Mouse (Mus musculus) heart, embryonic 14.5 days (tissue): Measurements from ENCODE around the gene Eif4g3. TPM values are rescaled to one million over a fixed set of nuclear protein-coding genes. Genes with fewer than 3 reads are reported as not detected.

Source experiments
- ATAC-seq: fragments of 200-750 bp; cut with Nextera tagmentation; 2 replicates; pipeline ENCODE4 v1.8.0; 2017; ENCODE audit warnings: low read depth, moderate TSS enrichment; ENCODE audit not compliant: insufficient number of reproducible peaks, insufficient read depth, low FRiP score
- H3K27ac ChIP-seq, 2 experiments: fragments of 200-500 bp in 1 of 2; fragments of 300-500 bp in 1 of 2; sonication (generic) in 1 of 2; replicated peaks in 1 of 2; 2 replicates each; pipeline ENCODE4 v1.5.1; 2012 to 2014; ENCODE audit warnings: low read depth in 2 of 2, low read length in 2 of 2, control low read depth in 1 of 2, mild to moderate bottlenecking in 1 of 2, mixed read lengths in 1 of 2; ENCODE audit not compliant: control insufficient read depth in 1 of 2, insufficient read depth in 1 of 2
- H3K27me3 ChIP-seq: fragments of 300-500 bp; sonication (generic); 2 replicates; pipeline ENCODE4 v1.6.1; 2014; ENCODE audit warnings: mild to moderate bottlenecking, low read length, control low read depth; ENCODE audit not compliant: control insufficient read depth, insufficient read depth
- H3K36me3 ChIP-seq: fragments of 300-500 bp; sonication (generic); 2 replicates; pipeline ENCODE4 v1.6.1; 2014; ENCODE audit warnings: mild to moderate bottlenecking, control low read depth, low read length, mixed read lengths; ENCODE audit not compliant: control insufficient read depth, insufficient read depth
- H3K4me1 ChIP-seq, 2 experiments: fragments of 200-500 bp in 1 of 2; fragments of 300-500 bp in 1 of 2; sonication (generic) in 1 of 2; 2 replicates each; pipeline ENCODE4 v1.6.1; 2012 to 2014; ENCODE audit warnings: low read length in 2 of 2, control low read depth in 1 of 2, mixed read lengths in 1 of 2; ENCODE audit not compliant: control insufficient read depth in 2 of 2, insufficient read depth in 2 of 2
- H3K4me2 ChIP-seq: fragments of 300-500 bp; sonication (generic); 2 replicates; pipeline ENCODE4 v1.6.1; 2014; ENCODE audit warnings: mild to moderate bottlenecking, low read length
- H3K4me3 ChIP-seq, 2 experiments: fragments of 200-500 bp in 1 of 2; fragments of 300-500 bp in 1 of 2; sonication (generic) in 1 of 2; 2 replicates each; pipeline ENCODE4 v1.5.1; 2012 to 2014; ENCODE audit warnings: low read length in 2 of 2, mild to moderate bottlenecking in 2 of 2, control low read depth in 1 of 2, low read depth in 1 of 2, moderate library complexity in 1 of 2; ENCODE audit not compliant: control insufficient read depth in 1 of 2, insufficient read depth in 1 of 2
- H3K9ac ChIP-seq: fragments of 300-500 bp; sonication (generic); 2 replicates; pipeline ENCODE4 v1.6.1; 2014; ENCODE audit warnings: mild to moderate bottlenecking, low read length
- H3K9me3 ChIP-seq: fragments of 300-500 bp; sonication (generic); 2 replicates; pipeline ENCODE4 v1.6.1; 2016; ENCODE audit warnings: low read length, control low read depth; ENCODE audit not compliant: control insufficient read depth
- whole genome bisulfite sequencing: fragments of 180-500 bp; shearing (Covaris S2); extraction: QIAGEN DNeasy Blood & Tissue Kit; methylation state at CpG from one replicate; pipeline ENCODE4 v1.1.7; 2014; 5-methylcytosine and 5-hydroxymethylcytosine counted together
- polyA plus RNA-seq: library from polyadenylated mRNA; unstranded; fragments of >200 nt; fragmentation: Nextera tagmentation; extraction: Ambion mirVana; gene quantifications from 2 replicates; pipeline ENCODE4 v1.2.1, GENCODE M21; 2014

Eif4g3 gene
- polyA plus RNA-seq, 1 experiment from 2014 or later = 24.9 TPM

GRCm38 (mm10) chr4:138149977-138150376 lies 157.2 kb downstream of the Eif4g3 start:
- H3K4me1 ChIP-seq = no peaks in the 10 kb centered on the region
- H3K27ac ChIP-seq = no peak overlapping the region
- H3K4me3 ChIP-seq = no peak overlapping the region
- 83% methylated on average over 4 of the region's 4 CpGs for WGBS
- H3K4me2 ChIP-seq = no peak overlapping the region
- peaks cover 48% of the 10 kb centered on the region for H3K36me3 ChIP-seq
- no peaks in the 10 kb centered on the region for H3K9me3 ChIP-seq
- no peak overlapping the region for H3K9ac ChIP-seq
- no peaks in the 10 kb centered on the region for H3K27me3 ChIP-seq
- no peak for ATAC-seq

DNA sequence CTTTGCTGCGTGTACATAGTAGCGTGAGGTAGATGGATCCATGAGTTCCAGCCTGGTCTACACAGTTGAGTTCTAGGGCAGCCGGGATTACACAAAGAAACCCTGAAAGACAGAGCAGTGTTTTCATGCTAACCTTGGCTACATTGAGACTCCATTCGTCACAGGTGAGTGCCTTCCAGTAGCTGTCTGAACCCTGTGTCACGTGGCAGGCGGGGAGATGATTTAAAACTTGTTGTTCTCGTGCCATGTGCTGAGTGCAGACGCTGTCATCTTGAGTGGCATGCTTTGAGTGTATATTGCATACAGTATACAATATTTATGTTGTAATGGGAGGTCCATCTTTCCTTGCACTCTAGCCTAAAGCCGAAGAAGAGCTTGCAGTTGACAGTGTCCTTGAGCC lies 158.4 kb downstream of the Eif4g3 start:
- Histone ChIP-seq H3K36me3 (peaks cover 48% of the 10 kb centered on the region), H3K4me1 (no peaks in the 10 kb centered on the region), H3K27ac (no peak overlapping the region), H3K4me3 (no peak overlapping the region), H3K4me2 (no peak overlapping the region), H3K9me3 (no peaks in the 10 kb centered on the region), H3K27me3 (no peaks in the 10 kb centered on the region), H3K9ac (no peak overlapping the region)
- ATAC-seq = no peak
- WGBS = 93% methylated on average over 9 of the region's 9 CpGs

GRCm38 (mm10) chr4:138153980-138154379 lies 161.2 kb downstream of the Eif4g3 start:
- WGBS = 63% methylated on average over 3 of the region's 3 CpGs
- Histone ChIP-seq H3K4me2 (no peak overlapping the region), H3K4me1 (no peaks in the 10 kb centered on the region), H3K9me3 (no peaks in the 10 kb centered on the region), H3K4me3 (no peak overlapping the region), H3K9ac (no peak overlapping the region), H3K27me3 (no peaks in the 10 kb centered on the region), H3K36me3 (peaks cover 63% of the 10 kb centered on the region), H3K27ac (no peak overlapping the region)
- ATAC-seq = no peak

DNA sequence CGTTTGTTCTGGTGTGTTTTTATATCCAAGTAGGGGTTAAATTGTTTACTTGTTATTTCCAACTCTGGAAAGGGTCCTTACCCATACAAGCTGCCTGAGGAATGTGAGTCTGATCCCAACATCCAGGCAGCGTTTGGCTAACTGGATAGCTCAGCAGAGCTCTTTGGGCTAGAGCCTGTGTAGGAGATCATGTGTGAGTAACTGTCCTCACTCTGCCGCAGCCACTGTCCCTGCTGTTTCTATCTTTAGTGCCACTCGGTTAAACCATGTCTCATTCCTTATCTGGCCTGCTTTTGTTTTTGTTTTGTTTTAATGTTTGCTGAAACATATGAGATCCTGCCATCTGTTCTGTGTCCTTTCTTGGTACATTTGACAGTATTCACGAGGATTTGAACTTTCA lies 168.1 kb downstream of the Eif4g3 start:
- Histone ChIP-seq H3K9me3 (no peaks in the 10 kb centered on the region), H3K4me1 (peaks cover 17 to 33% of the 10 kb centered on the region in 2 experiments), H3K27me3 (no peaks in the 10 kb centered on the region), H3K27ac (peak overlapping the region; percentile 76 to 80), H3K36me3 (peaks cover 49% of the 10 kb centered on the region), H3K9ac (peak overlapping the region; percentile 27; the same call in 1 of the 2 replicates), H3K4me2 (peak overlapping the region; percentile 0; the same call in 1 of the 2 replicates), H3K4me3 (no peak overlapping the region)
- WGBS = 26% methylated on average over 5 of the region's 5 CpGs
- ATAC-seq = no peak

- WGBS = 45% methylated on average over 3 of the region's 3 CpGs
- no peak for ATAC-seq
- H3K27ac ChIP-seq = peak overlapping the region; percentile 49 to 80
- no peak overlapping the region for H3K4me2 ChIP-seq
- H3K36me3 ChIP-seq = peaks cover 51% of the 10 kb centered on the region
- no peak overlapping the region for H3K4me3 ChIP-seq
- H3K9ac ChIP-seq = no peak overlapping the region
- peaks cover 17 to 33% of the 10 kb centered on the region in 2 experiments for H3K4me1 ChIP-seq
- no peaks in the 10 kb centered on the region for H3K9me3 ChIP-seq
- no peaks in the 10 kb centered on the region for H3K27me3 ChIP-seq
Observed at GRCm38 (mm10) chr4:138161550-138161949, 168.7 kb downstream of the Eif4g3 start.

GRCm38 (mm10) chr4:138163836-138164235 lies 171.0 kb downstream of the Eif4g3 start:
- no peak for ATAC-seq
- peak overlapping the region; percentile 75 to 84 for H3K27ac ChIP-seq

GRCm38 (mm10) chr4:138164860-138165259 lies 172.0 kb downstream of the Eif4g3 start:
- Histone ChIP-seq H3K9me3 (no peaks in the 10 kb centered on the region), H3K27me3 (no peaks in the 10 kb centered on the region), H3K9ac (no peak overlapping the region), H3K27ac (peak overlapping the region; percentile 74 to 75), H3K4me2 (no peak overlapping the region), H3K4me3 (no peak overlapping the region), H3K4me1 (peaks cover 17 to 33% of the 10 kb centered on the region in 2 experiments), H3K36me3 (peaks cover 61% of the 10 kb centered on the region)
- WGBS = 82% methylated on average over 2 of the region's 2 CpGs
- no peak for ATAC-seq

More at GRCm38 (mm10) chr4:138163836-138164235, 171.0 kb downstream of the Eif4g3 start:
- WGBS = 52% methylated on average over 2 of the region's 2 CpGs
- peaks cover 56% of the 10 kb centered on the region for H3K36me3 ChIP-seq
- H3K4me3 ChIP-seq = no peak overlapping the region
- peaks cover 17 to 33% of the 10 kb centered on the region in 2 experiments for H3K4me1 ChIP-seq
- no peaks in the 10 kb centered on the region for H3K27me3 ChIP-seq
- no peaks in the 10 kb centered on the region for H3K9me3 ChIP-seq
- no peak overlapping the region for H3K9ac ChIP-seq
- no peak overlapping the region for H3K4me2 ChIP-seq

DNA sequence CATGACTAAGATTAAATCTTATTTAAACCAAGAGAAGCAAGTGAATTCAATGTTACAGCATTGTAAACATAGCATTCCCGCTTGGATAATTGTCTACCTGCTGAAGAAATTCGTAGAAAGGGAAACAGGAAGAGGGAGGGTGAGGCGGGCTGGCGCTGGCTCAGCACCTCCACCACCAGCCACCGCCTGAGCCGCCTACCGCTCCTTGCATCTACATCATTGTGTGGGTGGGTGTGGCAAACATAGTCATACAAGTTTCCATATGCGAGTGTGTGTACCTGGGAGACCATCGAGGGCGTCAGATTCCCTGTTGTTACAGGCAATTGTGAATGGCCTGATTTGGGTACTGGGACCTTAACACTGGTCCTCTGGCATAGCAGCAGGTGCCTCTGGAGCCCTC lies 173.7 kb downstream of the Eif4g3 start:
- ATAC-seq = no peak
- H3K36me3 ChIP-seq = peaks cover 74% of the 10 kb centered on the region
- WGBS = 92% methylated on average over 10 of the region's 10 CpGs

More for the DNA sequence above, 173.7 kb downstream of the Eif4g3 start:
- no peaks in the 10 kb centered on the region for H3K27me3 ChIP-seq
- no peak overlapping the region for H3K9ac ChIP-seq
- peaks cover 9 to 17% of the 10 kb centered on the region in 2 experiments for H3K4me1 ChIP-seq
- no peak overlapping the region for H3K27ac ChIP-seq
- no peak overlapping the region for H3K4me2 ChIP-seq
- H3K4me3 ChIP-seq = no peak overlapping the region
- no peaks in the 10 kb centered on the region for H3K9me3 ChIP-seq
